Mouse (Mus musculus) heart, postnatal 0 days (tissue): Measurements from ENCODE around the gene D10Wsu102e. TPM values are rescaled to one million over a fixed set of nuclear protein-coding genes. Genes with fewer than 3 reads are reported as not detected.
"Not testable (repeated sequence)": the region's sequence is repeated elsewhere in the genome, so short reads cannot be mapped to it uniquely, and the experiment has no call there.

ENCODE experiments used
- ATAC-seq: fragments of 200-750 bp; cut with Nextera tagmentation; 2 replicates; pipeline ENCODE4 v1.8.0; 2017; ENCODE audit warnings: low read depth, moderate number of reproducible peaks, moderate library complexity; ENCODE audit not compliant: insufficient read depth
- DNase-seq: peaks from one replicate; pipeline ENCODE4 v3.0.0-alpha.2; 2016; ENCODE audit warnings: low spot score
- H3K27ac ChIP-seq: fragments of 300-500 bp; sonication (generic); 2 replicates; pipeline ENCODE4 v1.5.1; 2014; ENCODE audit warnings: low read depth, mild to moderate bottlenecking
- H3K27me3 ChIP-seq: fragments of 300-500 bp; sonication (generic); 2 replicates; pipeline ENCODE4 v1.6.1; 2014; ENCODE audit warnings: low read length, mixed read lengths; ENCODE audit not compliant: control insufficient read depth, insufficient read depth
- H3K36me3 ChIP-seq: fragments of 300-500 bp; sonication (generic); replicated peaks from 2 replicates; pipeline ENCODE4 v1.6.1; 2014; ENCODE audit warnings: low read length, mixed read lengths; ENCODE audit not compliant: control insufficient read depth, insufficient read depth
- H3K4me1 ChIP-seq: fragments of 300-500 bp; sonication (generic); 2 replicates; pipeline ENCODE4 v1.6.1; 2014; ENCODE audit warnings: antibody characterized with exemption; ENCODE audit not compliant: control insufficient read depth, insufficient read depth
- H3K4me2 ChIP-seq: fragments of 300-500 bp; sonication (generic); 2 replicates; pipeline ENCODE4 v1.6.1; 2014; ENCODE audit warnings: low read depth, mild to moderate bottlenecking, low read length, moderate library complexity
- H3K4me3 ChIP-seq: fragments of 300-500 bp; sonication (generic); 2 replicates; pipeline ENCODE4 v1.5.1; 2014; ENCODE audit warnings: low read depth, low read length
- H3K9ac ChIP-seq: fragments of 300-500 bp; sonication (generic); replicated peaks from 2 replicates; pipeline ENCODE4 v1.6.1; 2014; ENCODE audit warnings: low read depth, low read length, mixed read lengths
- H3K9me3 ChIP-seq: fragments of 300-500 bp; sonication (generic); replicated peaks from 2 replicates; pipeline ENCODE4 v1.6.1; 2016; ENCODE audit warnings: low read length; ENCODE audit not compliant: control insufficient read depth
- CTCF ChIP-seq: IDR thresholded peaks from 2 replicates; pipeline ENCODE4 v1.5.1; 2016; ENCODE audit warnings: antibody characterized with exemption, control low read depth, low read depth
- EP300 ChIP-seq: IDR thresholded peaks from 2 replicates; pipeline ENCODE4 v1.6.1; 2016; ENCODE audit warnings: antibody characterized with exemption, low read depth
- WGBS: fragments of 180-500 bp; shearing (Covaris S2); extraction: QIAGEN DNeasy Blood & Tissue Kit; methylation state at CpG from one replicate; pipeline ENCODE4 v1.1.7; 2014; 5-methylcytosine and 5-hydroxymethylcytosine counted together
- polyA plus RNA-seq: library from polyadenylated mRNA; unstranded; fragments of >200 nt; fragmentation: Nextera tagmentation; extraction: Ambion mirVana; gene quantifications from 2 replicates; pipeline ENCODE4 v1.2.1, GENCODE M21; 2015
- total RNA-seq: library from RNA; depleted of rRNA; stranded (reverse); fragments of >200 nt; gene quantifications from 2 replicates; pipeline ENCODE4 v1.2.3, GENCODE M21; 2014; ENCODE audit warnings: low replicate concordance

The D10Wsu102e gene
- total and polyA plus RNA-seq, 2 experiments from 2014 or later, result 0.18 to 0.88 TPM

GRCm38 (mm10) chr10:83382528-83382927 lies 22.5 kb downstream of the D10Wsu102e start:
- ATAC-seq (no peak), DNase-seq (no peak)
- Histone ChIP-seq H3K4me2 (no peak overlapping the region), H3K4me1 (peaks cover 7% of the 10 kb centered on the region), H3K36me3 (no peaks in the 10 kb centered on the region), H3K9ac (no peak overlapping the region), H3K9me3 (no peaks in the 10 kb centered on the region), H3K27ac (no peak overlapping the region), H3K4me3 (no peak overlapping the region), H3K27me3 (no peaks in the 10 kb centered on the region)
- TF ChIP-seq CTCF (no peak), EP300 (no peak)
- WGBS, result 90% methylated on average over 4 of the region's 4 CpGs

- Histone ChIP-seq H3K36me3 (no peaks in the 10 kb centered on the region), H3K4me2 (no peak overlapping the region), H3K9me3 (no peaks in the 10 kb centered on the region), H3K27ac (no peak overlapping the region), H3K4me1 (peaks cover 5% of the 10 kb centered on the region; the same call in 1 of the 2 replicates), H3K9ac (no peak overlapping the region), H3K4me3 (no peak overlapping the region), H3K27me3 (no peaks in the 10 kb centered on the region)
- TF ChIP-seq CTCF, result no peak
- TF ChIP-seq EP300, result no peak
- 46% methylated on average over 2 of the region's 2 CpGs for WGBS
- DNase-seq (no peak), ATAC-seq (no peak)
Observed at GRCm38 (mm10) chr10:83382988-83383387, 23.0 kb downstream of the D10Wsu102e start.

- Histone ChIP-seq H3K4me2 (no peak overlapping the region), H3K9ac (no peak overlapping the region), H3K27ac (no peak overlapping the region), H3K9me3 (no peaks in the 10 kb centered on the region), H3K4me1 (no peaks in the 10 kb centered on the region), H3K4me3 (no peak overlapping the region), H3K36me3 (no peaks in the 10 kb centered on the region), H3K27me3 (no peaks in the 10 kb centered on the region)
- no peak for DNase-seq
- no peak for ATAC-seq
- TF ChIP-seq EP300 (no peak), CTCF (no peak)
- WGBS, result 81% methylated on average over 13 of the region's 13 CpGs
Observed at GRCm38 (mm10) chr10:83383863-83384262, 23.8 kb downstream of the D10Wsu102e start.

GRCm38 (mm10) chr10:83384456-83385215 lies 24.6 kb downstream of the D10Wsu102e start:
- 87% methylated on average over 8 of the region's 8 CpGs for WGBS
- H3K9me3 ChIP-seq, result no peaks in the 10 kb centered on the region
- H3K36me3 ChIP-seq, result no peaks in the 10 kb centered on the region
- H3K27ac ChIP-seq, result no peak overlapping the region
- TF ChIP-seq CTCF (no peak), EP300 (no peak)
- H3K9ac ChIP-seq, result no peak overlapping the region
- H3K4me2 ChIP-seq, result no peak overlapping the region
- H3K4me1 ChIP-seq, result no peaks in the 10 kb centered on the region
- H3K4me3 ChIP-seq, result no peak overlapping the region
- DNase-seq, result no peak
- ATAC-seq, result no peak
- H3K27me3 ChIP-seq, result no peaks in the 10 kb centered on the region

- Histone ChIP-seq H3K9ac (no peak overlapping the region), H3K27ac (no peak overlapping the region), H3K27me3 (no peaks in the 10 kb centered on the region), H3K4me3 (no peak overlapping the region), H3K9me3 (no peaks in the 10 kb centered on the region), H3K4me2 (no peak overlapping the region), H3K4me1 (no peaks in the 10 kb centered on the region), H3K36me3 (no peaks in the 10 kb centered on the region)
- no peak for TF ChIP-seq CTCF
- no peak for TF ChIP-seq EP300
- no peak for ATAC-seq
- DNase-seq, result no peak
- WGBS, result 94% methylated on average over 7 of the region's 7 CpGs
Observed at GRCm38 (mm10) chr10:83385330-83385910, 25.4 kb downstream of the D10Wsu102e start.

- Histone ChIP-seq H3K4me3 (no peak overlapping the region), H3K4me1 (no peaks in the 10 kb centered on the region), H3K27me3 (no peaks in the 10 kb centered on the region), H3K9ac (no peak overlapping the region), H3K4me2 (no peak overlapping the region), H3K9me3 (no peaks in the 10 kb centered on the region), H3K27ac (no peak overlapping the region), H3K36me3 (no peaks in the 10 kb centered on the region)
- 86% methylated on average over 2 of the region's 2 CpGs for WGBS
- ATAC-seq, result no peak
- no peak for DNase-seq
- TF ChIP-seq CTCF (no peak), EP300 (no peak)
Observed at GRCm38 (mm10) chr10:83397336-83397735, 37.3 kb downstream of the D10Wsu102e start.

- DNase-seq, H3K4me3 ChIP-seq, H3K27ac ChIP-seq, H3K9me3 ChIP-seq, H3K36me3 ChIP-seq, H3K27me3 ChIP-seq, ATAC-seq, H3K9ac ChIP-seq, H3K4me1 ChIP-seq, H3K4me2 ChIP-seq: not testable (repeated sequence)
- 79% methylated on average over 6 of the region's 7 CpGs for WGBS
Observed at GRCm38 (mm10) chr10:83400896-83401295, 40.9 kb downstream of the D10Wsu102e start.
